Mouse (Mus musculus): ENCODE measurements around the gene Itpa. TPM values are rescaled to one million over a fixed set of nuclear protein-coding genes. Genes with fewer than 3 reads are reported as not detected.
A peak's percentile ranks its signal among the peaks of the same experiment; 100 is the strongest.

Gene Itpa
- polyA plus RNA-seq, 1 experiment from 2014 or later = 31.2 TPM

GRCm38 (mm10) chr2:130727752-130728151 is 60.3 kb downstream of the Itpa start:
- DNase-seq (no peak), ATAC-seq (0 out of 2 replicates have a peak, but pooled peaks have one; percentile 23)
- Histone ChIP-seq H3K27me3 (ENCODE audit: insufficient read depth, low read length) (no peaks in the 10 kb centered on the region), H3K4me1 (ENCODE audit: insufficient read depth) (no peaks in the 10 kb centered on the region), H3K27ac (ENCODE audit: low read depth) (no peak overlapping the region), H3K4me2 (ENCODE audit: low read depth, low read length) (no peak overlapping the region), H3K9me3 (ENCODE audit: low read length) (no peaks in the 10 kb centered on the region), H3K4me3 (ENCODE audit: low read depth, low read length) (no peak overlapping the region), H3K36me3 (replicated peaks; ENCODE audit: insufficient read depth, low read length) (peaks cover 44% of the 10 kb centered on the region), H3K9ac (replicated peaks) (no peak overlapping the region)
- 75% methylated on average over 1 of the region's 1 CpGs for WGBS (ENCODE audit: insufficient replicate concordance)
- no peak for TF ChIP-seq CTCF (IDR thresholded peaks at IDR 0.05; ENCODE audit: low read depth)
- TF ChIP-seq EP300 (IDR thresholded peaks at IDR 0.05; ENCODE audit: low read depth) = no peak

DNA sequence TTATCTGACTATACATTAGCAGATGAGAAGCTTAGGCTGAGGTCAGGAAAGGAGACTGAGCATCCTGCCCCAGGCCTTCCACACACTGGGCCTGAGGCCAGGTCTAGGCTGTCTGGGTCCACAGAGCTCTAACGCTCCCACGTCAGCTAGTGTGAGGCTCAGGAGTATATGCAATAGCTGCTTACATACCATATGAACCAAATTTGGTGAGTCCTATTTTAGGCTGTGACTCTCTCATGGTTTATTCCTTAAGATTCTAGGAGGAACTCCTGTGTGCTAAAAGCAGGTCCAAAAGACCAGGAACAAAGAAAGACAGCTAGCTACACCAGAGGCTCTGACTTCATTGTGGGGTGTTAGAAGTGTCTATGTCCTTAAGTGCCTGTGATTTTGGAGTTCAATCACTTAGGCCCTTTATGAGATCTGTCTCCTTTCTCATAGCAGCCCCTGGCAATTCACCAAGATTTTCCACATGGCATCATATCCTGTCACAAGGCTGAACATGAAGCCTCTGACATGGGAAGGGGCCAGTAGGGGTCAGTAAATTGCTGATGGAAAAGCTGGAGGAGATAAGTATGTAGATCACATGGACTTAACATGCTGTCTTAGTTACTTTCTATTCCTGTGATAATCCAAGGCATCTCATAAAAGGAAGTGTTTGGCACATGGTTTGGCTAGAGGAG is 61.6 kb downstream of the Itpa start:
- H3K4me1 ChIP-seq (ENCODE audit: insufficient read depth) = no peaks in the 10 kb centered on the region
- H3K9me3 ChIP-seq (ENCODE audit: low read length) = no peaks in the 10 kb centered on the region
- no peaks in the 10 kb centered on the region for H3K27me3 ChIP-seq (ENCODE audit: insufficient read depth, low read length)
- H3K27ac ChIP-seq (ENCODE audit: low read depth) = no peak overlapping the region
- H3K9ac ChIP-seq (replicated peaks) = no peak overlapping the region
- peaks cover 39% of the 10 kb centered on the region for H3K36me3 ChIP-seq (replicated peaks; ENCODE audit: insufficient read depth, low read length)
- no peak overlapping the region for H3K4me3 ChIP-seq (ENCODE audit: low read depth, low read length)
- WGBS (ENCODE audit: insufficient replicate concordance) = 96% methylated on average over 2 of the region's 2 CpGs
- no peak overlapping the region for H3K4me2 ChIP-seq (ENCODE audit: low read depth, low read length)
- DNase-seq (no peak), ATAC-seq (0 out of 2 replicates have a peak, but pooled peaks have one; percentile 7)
- TF ChIP-seq CTCF (IDR thresholded peaks at IDR 0.05; ENCODE audit: low read depth) = no peak
- TF ChIP-seq EP300 (IDR thresholded peaks at IDR 0.05; ENCODE audit: low read depth) = no peak

GRCm38 (mm10) chr2:130730746-130731145 is 63.3 kb downstream of the Itpa start:
- no peak overlapping the region; the same call in 1 of the 2 replicates for H3K27ac ChIP-seq (ENCODE audit: low read depth)
- TF ChIP-seq CTCF (IDR thresholded peaks at IDR 0.05; ENCODE audit: low read depth) (no peak), EP300 (IDR thresholded peaks at IDR 0.05; ENCODE audit: low read depth) (no peak)
- 72% methylated on average over 9 of the region's 9 CpGs for WGBS (ENCODE audit: insufficient replicate concordance)
- H3K4me2 ChIP-seq (ENCODE audit: low read depth, low read length) = no peak overlapping the region
- no peaks in the 10 kb centered on the region for H3K9me3 ChIP-seq (ENCODE audit: low read length)
- DNase-seq (peak; percentile 29), ATAC-seq (peak; percentile 60)
- no peaks in the 10 kb centered on the region for H3K4me1 ChIP-seq (ENCODE audit: insufficient read depth)
- no peaks in the 10 kb centered on the region for H3K27me3 ChIP-seq (ENCODE audit: insufficient read depth, low read length)
- H3K9ac ChIP-seq (replicated peaks) = no peak overlapping the region
- no peak overlapping the region for H3K4me3 ChIP-seq (ENCODE audit: low read depth, low read length)
- H3K36me3 ChIP-seq (replicated peaks; ENCODE audit: insufficient read depth, low read length) = peaks cover 45% of the 10 kb centered on the region

Other genes starting within 250 kb of the Itpa start
- 19.4 and 22.8 TPM in 2 replicates for gene Vps16, start 243.3 kb upstream of the Itpa start, polyA plus RNA-seq (2015; fragmentation: Nextera tagmentation; extraction: Ambion mirVana)
- gene Pced1a, start 242.9 kb upstream of the Itpa start, polyA plus RNA-seq (2015; fragmentation: Nextera tagmentation; extraction: Ambion mirVana) = 3.8 TPM in 2 replicates
- 18.4 and 18.7 TPM in 2 replicates for gene Ptpra, start 217.3 kb upstream of the Itpa start, polyA plus RNA-seq (2015; fragmentation: Nextera tagmentation; extraction: Ambion mirVana)
- 38.8 and 39.8 TPM in 2 replicates for gene Mrps26, start 103.9 kb upstream of the Itpa start, polyA plus RNA-seq (2015; fragmentation: Nextera tagmentation; extraction: Ambion mirVana)
- not detected in 2 replicates for gene Oxt, start 91.4 kb upstream of the Itpa start, polyA plus RNA-seq (2015; fragmentation: Nextera tagmentation; extraction: Ambion mirVana)
- not detected in 2 replicates for gene Avp, start 85.1 kb upstream of the Itpa start, polyA plus RNA-seq (2015; fragmentation: Nextera tagmentation; extraction: Ambion mirVana)
- 5.9 and 7.2 TPM in 2 replicates for gene Fastkd5, start 37.6 kb upstream of the Itpa start, polyA plus RNA-seq (2015; fragmentation: Nextera tagmentation; extraction: Ambion mirVana)
- 2.6 TPM in 2 replicates for gene Ubox5, start 37.6 kb upstream of the Itpa start, polyA plus RNA-seq (2015; fragmentation: Nextera tagmentation; extraction: Ambion mirVana)
- 1.2 TPM in 2 replicates for gene Lzts3, start 24.8 kb upstream of the Itpa start, polyA plus RNA-seq (2015; fragmentation: Nextera tagmentation; extraction: Ambion mirVana)
- 71.4 and 71.8 TPM in 2 replicates for gene Ddrgk1, start 3.0 kb upstream of the Itpa start, polyA plus RNA-seq (2015; fragmentation: Nextera tagmentation; extraction: Ambion mirVana)
- not detected in 2 replicates for gene Slc4a11, start 29.9 kb downstream of the Itpa start, polyA plus RNA-seq (2015; fragmentation: Nextera tagmentation; extraction: Ambion mirVana)
- gene 4930402H24Rik, start 238.8 kb downstream of the Itpa start, polyA plus RNA-seq (2015; fragmentation: Nextera tagmentation; extraction: Ambion mirVana) = 6.6 and 8.9 TPM in 2 replicates
- gene Atrn, start 238.9 kb downstream of the Itpa start, polyA plus RNA-seq (2015; fragmentation: Nextera tagmentation; extraction: Ambion mirVana) = 4.3 and 6.3 TPM in 2 replicates

Data from liver, postnatal 0 days (tissue).